Mouse (Mus musculus) spleen, adult 2 months (tissue): ENCODE data around the gene Ppox.

Experiments
- CTCF ChIP-seq: fragments of 200-500 bp; IDR thresholded peaks from 2 replicates; pipeline ENCODE4 v1.5.1; 2011; ENCODE audit warnings: mild to moderate bottlenecking, inconsistent platforms; ENCODE audit not compliant: insufficient read depth, insufficient read length, insufficient replicate concordance; ENCODE audit errors: extremely low read depth
- POLR2A ChIP-seq: fragments of 200-500 bp; IDR thresholded peaks from 2 replicates; pipeline ENCODE4 v1.6.1; 2011; ENCODE audit warnings: low read depth, low read length, inconsistent platforms

GRCm38 (mm10) chr1:171250680-171251593, 30.0 kb downstream of the Ppox start, which contains the start of gene Ndufs2:
- no peak for TF ChIP-seq CTCF
- TF ChIP-seq POLR2A = no peak
